Mouse (Mus musculus): ENCODE results near the gene Nfe2l1. TPM values are rescaled to one million over a fixed set of nuclear protein-coding genes. Genes with fewer than 3 reads are reported as not detected.

Nfe2l1 gene
- polyA plus RNA-seq, 1 experiment, result 252 TPM

GRCm38 (mm10) chr11:96796586-96796985 lies 33.2 kb downstream of the Nfe2l1 start:
- TF ChIP-seq POLR2A (IDR thresholded peaks at IDR 0.05; ENCODE audit: low read depth, low read length) (no peak), CTCF (conservative IDR thresholded peaks at IDR 0.05; ENCODE audit: insufficient read depth, insufficient read length, low read depth, low read length) (0 out of 2 replicates have a peak, but pooled peaks have one; percentile 14)
- WGBS, result 11% methylated on average over 1 of the region's 1 CpGs
- Histone ChIP-seq H3K36me3 (ENCODE audit: control insufficient read depth, insufficient read depth, low read length) (no peaks in the 10 kb centered on the region), H3K27ac (ENCODE audit: insufficient read depth, low read depth, low read length) (no peak overlapping the region), H3K4me1 (ENCODE audit: control insufficient read depth, insufficient read depth, low read length) (no peaks in the 10 kb centered on the region), H3K4me3 (ENCODE audit: insufficient read depth, low read depth, low read length) (no peak overlapping the region), H3K27me3 (replicated peaks; ENCODE audit: control insufficient read depth, insufficient read depth, low read length) (no peaks in the 10 kb centered on the region)
- no peak for DNase-seq

GRCm38 (mm10) chr11:96796081-96796480 lies 33.7 kb downstream of the Nfe2l1 start:
- H3K27me3 ChIP-seq (replicated peaks; ENCODE audit: control insufficient read depth, insufficient read depth, low read length), result no peaks in the 10 kb centered on the region
- no peak for DNase-seq

DNA sequence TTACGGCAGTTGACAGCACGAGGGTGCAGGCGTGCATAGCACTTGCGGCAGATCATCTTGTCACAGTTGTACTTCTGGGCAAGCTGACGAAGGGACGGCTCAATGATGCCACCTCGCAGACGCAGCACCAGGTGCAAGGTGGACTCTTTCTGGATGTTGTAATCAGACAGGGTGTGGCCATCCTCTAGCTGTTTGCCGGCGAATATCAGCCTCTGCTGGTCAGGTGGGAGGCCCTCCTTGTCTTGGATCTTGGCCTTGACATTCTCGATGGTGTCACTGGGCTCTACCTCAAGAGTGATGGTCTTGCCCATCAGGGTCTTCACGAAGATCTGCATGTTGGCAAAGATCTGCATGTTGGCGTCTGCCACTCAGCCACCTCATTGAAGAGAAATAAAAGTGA lies 34.3 kb downstream of the Nfe2l1 start:
- WGBS, result 93% methylated on average over 13 of the region's 13 CpGs
- Histone ChIP-seq H3K27ac (ENCODE audit: insufficient read depth, low read depth, low read length) (no peak overlapping the region), H3K36me3 (ENCODE audit: control insufficient read depth, insufficient read depth, low read length) (no peaks in the 10 kb centered on the region), H3K27me3 (replicated peaks; ENCODE audit: control insufficient read depth, insufficient read depth, low read length) (no peaks in the 10 kb centered on the region), H3K4me1 (ENCODE audit: control insufficient read depth, insufficient read depth, low read length) (no peaks in the 10 kb centered on the region), H3K4me3 (ENCODE audit: insufficient read depth, low read depth, low read length) (no peak overlapping the region)
- TF ChIP-seq CTCF (conservative IDR thresholded peaks at IDR 0.05; ENCODE audit: insufficient read depth, insufficient read length, low read depth, low read length) (no peak), POLR2A (IDR thresholded peaks at IDR 0.05; ENCODE audit: low read depth, low read length) (no peak)
- DNase-seq, result no peak

More at GRCm38 (mm10) chr11:96796081-96796480, 33.7 kb downstream of the Nfe2l1 start:
- WGBS, result 100% methylated on average over 2 of the region's 2 CpGs
- Histone ChIP-seq H3K4me3 (ENCODE audit: insufficient read depth, low read depth, low read length) (no peak overlapping the region), H3K27ac (ENCODE audit: insufficient read depth, low read depth, low read length) (no peak overlapping the region), H3K4me1 (ENCODE audit: control insufficient read depth, insufficient read depth, low read length) (no peaks in the 10 kb centered on the region), H3K36me3 (ENCODE audit: control insufficient read depth, insufficient read depth, low read length) (no peaks in the 10 kb centered on the region)
- TF ChIP-seq POLR2A (IDR thresholded peaks at IDR 0.05; ENCODE audit: low read depth, low read length), result no peak
- TF ChIP-seq CTCF (conservative IDR thresholded peaks at IDR 0.05; ENCODE audit: insufficient read depth, insufficient read length, low read depth, low read length), result no peak

DNA sequence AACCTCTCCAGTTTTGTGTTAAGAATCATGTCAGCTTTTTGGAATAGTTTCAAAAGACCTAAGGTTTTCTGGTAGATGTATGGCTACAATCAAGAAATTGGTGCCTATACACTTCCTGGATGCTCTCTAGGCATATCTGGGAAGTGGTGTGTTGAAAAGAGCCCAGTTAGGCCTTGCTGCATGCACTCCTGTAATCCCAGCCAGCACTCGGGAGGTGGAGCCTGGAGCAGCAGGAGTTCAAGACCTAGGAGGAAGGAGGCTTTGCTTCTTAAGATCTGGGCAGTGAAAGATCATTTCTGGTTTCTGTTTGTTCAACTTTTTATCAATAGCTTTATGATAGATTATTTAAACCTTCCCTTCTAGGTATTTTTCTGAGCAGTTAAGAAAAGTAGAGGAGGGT lies 39.1 kb downstream of the Nfe2l1 start:
- TF ChIP-seq POLR2A (IDR thresholded peaks at IDR 0.05; ENCODE audit: low read depth, low read length) (no peak), CTCF (conservative IDR thresholded peaks at IDR 0.05; ENCODE audit: insufficient read depth, insufficient read length, low read depth, low read length) (no peak)
- Histone ChIP-seq H3K4me1 (ENCODE audit: control insufficient read depth, insufficient read depth, low read length) (peaks cover 6% of the 10 kb centered on the region), H3K36me3 (ENCODE audit: control insufficient read depth, insufficient read depth, low read length) (no peaks in the 10 kb centered on the region), H3K27me3 (replicated peaks; ENCODE audit: control insufficient read depth, insufficient read depth, low read length) (no peaks in the 10 kb centered on the region), H3K4me3 (ENCODE audit: insufficient read depth, low read depth, low read length) (no peak overlapping the region), H3K27ac (ENCODE audit: insufficient read depth, low read depth, low read length) (no peak overlapping the region)
- DNase-seq, result no peak
- WGBS, result 15% methylated on average over 1 of the region's 1 CpGs

GRCm38 (mm10) chr11:96789990-96790389 lies 39.8 kb downstream of the Nfe2l1 start:
- TF ChIP-seq POLR2A (IDR thresholded peaks at IDR 0.05; ENCODE audit: low read depth, low read length), result no peak
- TF ChIP-seq CTCF (conservative IDR thresholded peaks at IDR 0.05; ENCODE audit: insufficient read depth, insufficient read length, low read depth, low read length), result no peak
- Histone ChIP-seq H3K36me3 (ENCODE audit: control insufficient read depth, insufficient read depth, low read length) (no peaks in the 10 kb centered on the region), H3K27ac (ENCODE audit: insufficient read depth, low read depth, low read length) (no peak overlapping the region), H3K27me3 (replicated peaks; ENCODE audit: control insufficient read depth, insufficient read depth, low read length) (no peaks in the 10 kb centered on the region), H3K4me3 (ENCODE audit: insufficient read depth, low read depth, low read length) (peak overlapping the region; percentile 90), H3K4me1 (ENCODE audit: control insufficient read depth, insufficient read depth, low read length) (peaks cover 6% of the 10 kb centered on the region)
- DNase-seq, result no peak
- WGBS, result 13% methylated on average over 5 of the region's 5 CpGs

DNA sequence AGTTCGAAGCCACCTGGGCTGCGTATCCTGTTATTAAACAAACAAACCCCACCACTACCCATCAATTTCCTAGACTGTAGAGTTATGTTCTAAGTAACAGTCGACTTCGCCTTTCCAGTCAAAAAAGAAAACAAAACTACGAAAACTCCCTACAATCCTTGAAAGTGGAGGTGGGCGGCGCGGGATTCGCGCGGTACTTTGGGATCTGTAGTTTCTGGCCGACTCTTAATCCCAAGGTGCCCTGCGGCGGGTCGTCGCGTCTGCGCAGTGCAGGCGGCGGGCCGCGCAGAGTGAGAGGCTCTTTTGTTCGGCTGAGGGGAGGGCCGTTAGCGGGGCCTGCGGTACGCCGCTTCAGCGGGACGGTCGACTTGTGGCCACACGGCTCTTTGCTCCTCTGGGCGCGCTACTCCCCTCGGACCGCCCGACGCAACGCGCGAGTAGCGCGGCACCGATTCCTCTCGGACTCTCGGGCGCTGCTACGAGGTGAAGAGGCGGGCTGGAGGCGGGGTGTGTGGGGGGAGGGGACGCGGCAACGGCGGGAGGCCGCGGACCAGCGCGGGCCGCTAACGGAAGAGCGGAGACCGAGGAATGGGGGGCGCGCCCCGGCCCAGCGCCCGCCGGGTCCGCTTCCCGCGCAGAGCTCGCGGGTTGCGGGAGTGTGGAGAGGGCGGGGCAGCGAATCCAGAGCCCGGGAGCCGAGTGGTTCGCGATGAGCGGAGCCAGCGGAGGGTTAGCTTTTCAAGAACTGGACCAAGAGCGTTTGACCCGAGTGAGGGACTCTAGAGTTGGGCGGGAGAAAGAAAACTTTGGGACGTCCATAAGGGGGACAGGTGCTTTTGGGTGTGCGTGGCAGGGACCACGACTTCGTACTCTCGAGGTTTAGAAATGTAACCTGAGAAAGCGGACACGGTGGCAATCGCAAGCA lies 40.6 kb downstream of the Nfe2l1 start, which contains the start of gene Cbx1:
Gene Cbx1, plus strand, starts transcription at position 257 of the 925 bp plus-strand sequence.
- DNase-seq, result peak; percentile 96
- Histone ChIP-seq H3K4me3 (ENCODE audit: insufficient read depth, low read depth, low read length) (peak within 1 kb of the TSS; percentile 90), H3K4me1 (ENCODE audit: control insufficient read depth, insufficient read depth, low read length) (peaks cover 6% of the 10 kb centered on the region), H3K36me3 (ENCODE audit: control insufficient read depth, insufficient read depth, low read length) (no peaks in the 10 kb centered on the region), H3K27ac (ENCODE audit: insufficient read depth, low read depth, low read length) (peak within 1 kb of the TSS; percentile 94), H3K27me3 (replicated peaks; ENCODE audit: control insufficient read depth, insufficient read depth, low read length) (no peaks in the 10 kb centered on the region)
- no peak for TF ChIP-seq CTCF (conservative IDR thresholded peaks at IDR 0.05; ENCODE audit: insufficient read depth, insufficient read length, low read depth, low read length)
- peak; percentile 31 for TF ChIP-seq POLR2A (IDR thresholded peaks at IDR 0.05; ENCODE audit: low read depth, low read length)
- 1% methylated on average over 92 of the region's 93 CpGs for WGBS

DNA sequence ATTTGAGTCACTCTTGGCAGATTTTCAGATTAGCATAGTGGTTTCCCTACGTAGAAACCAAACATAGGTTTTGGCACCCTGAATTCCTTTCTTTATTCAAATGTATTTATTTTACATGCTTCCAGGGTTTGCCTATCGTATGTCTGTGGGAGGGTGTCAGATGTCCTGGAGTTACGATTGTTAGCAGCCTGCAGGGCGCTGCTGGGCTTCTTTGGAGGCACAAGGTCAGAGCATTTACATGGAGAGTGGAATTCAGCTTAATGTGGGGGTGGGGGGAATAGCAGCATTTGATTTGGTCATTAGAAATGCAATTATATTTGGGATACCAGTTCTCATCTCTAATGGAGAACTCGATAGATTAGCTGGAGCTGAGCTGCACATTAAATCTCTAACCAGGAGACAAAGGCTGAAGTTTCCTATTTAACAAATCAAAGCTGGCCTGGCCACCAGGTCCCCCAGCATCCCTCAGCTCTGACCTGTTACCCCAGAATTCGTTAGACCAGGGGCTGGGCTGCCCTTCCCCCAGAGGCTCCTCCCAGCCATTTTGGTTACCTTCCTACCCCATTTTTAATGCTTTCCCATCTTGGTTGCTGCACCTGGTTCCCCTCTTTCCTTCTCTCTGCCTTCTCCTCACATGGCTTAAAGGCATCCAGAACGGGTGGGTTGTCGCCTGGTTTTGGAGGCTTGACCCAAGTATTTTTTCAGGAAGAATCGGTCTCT lies 42.9 kb downstream of the Nfe2l1 start:
- no peak overlapping the region for H3K4me3 ChIP-seq (ENCODE audit: insufficient read depth, low read depth, low read length)
- WGBS, result 62% methylated on average over 9 of the region's 9 CpGs
- peaks cover 6% of the 10 kb centered on the region for H3K4me1 ChIP-seq (ENCODE audit: control insufficient read depth, insufficient read depth, low read length)
- no peaks in the 10 kb centered on the region for H3K36me3 ChIP-seq (ENCODE audit: control insufficient read depth, insufficient read depth, low read length)
- no peak for DNase-seq
- H3K27me3 ChIP-seq (replicated peaks; ENCODE audit: control insufficient read depth, insufficient read depth, low read length), result no peaks in the 10 kb centered on the region
- H3K27ac ChIP-seq (ENCODE audit: insufficient read depth, low read depth, low read length), result no peak overlapping the region
- TF ChIP-seq POLR2A (IDR thresholded peaks at IDR 0.05; ENCODE audit: low read depth, low read length) (no peak), CTCF (conservative IDR thresholded peaks at IDR 0.05; ENCODE audit: insufficient read depth, insufficient read length, low read depth, low read length) (no peak)

All from kidney, adult 2 months (tissue).